Mouse (Mus musculus): ENCODE data around the gene Xpnpep2.

The Xpnpep2 gene

DNA sequence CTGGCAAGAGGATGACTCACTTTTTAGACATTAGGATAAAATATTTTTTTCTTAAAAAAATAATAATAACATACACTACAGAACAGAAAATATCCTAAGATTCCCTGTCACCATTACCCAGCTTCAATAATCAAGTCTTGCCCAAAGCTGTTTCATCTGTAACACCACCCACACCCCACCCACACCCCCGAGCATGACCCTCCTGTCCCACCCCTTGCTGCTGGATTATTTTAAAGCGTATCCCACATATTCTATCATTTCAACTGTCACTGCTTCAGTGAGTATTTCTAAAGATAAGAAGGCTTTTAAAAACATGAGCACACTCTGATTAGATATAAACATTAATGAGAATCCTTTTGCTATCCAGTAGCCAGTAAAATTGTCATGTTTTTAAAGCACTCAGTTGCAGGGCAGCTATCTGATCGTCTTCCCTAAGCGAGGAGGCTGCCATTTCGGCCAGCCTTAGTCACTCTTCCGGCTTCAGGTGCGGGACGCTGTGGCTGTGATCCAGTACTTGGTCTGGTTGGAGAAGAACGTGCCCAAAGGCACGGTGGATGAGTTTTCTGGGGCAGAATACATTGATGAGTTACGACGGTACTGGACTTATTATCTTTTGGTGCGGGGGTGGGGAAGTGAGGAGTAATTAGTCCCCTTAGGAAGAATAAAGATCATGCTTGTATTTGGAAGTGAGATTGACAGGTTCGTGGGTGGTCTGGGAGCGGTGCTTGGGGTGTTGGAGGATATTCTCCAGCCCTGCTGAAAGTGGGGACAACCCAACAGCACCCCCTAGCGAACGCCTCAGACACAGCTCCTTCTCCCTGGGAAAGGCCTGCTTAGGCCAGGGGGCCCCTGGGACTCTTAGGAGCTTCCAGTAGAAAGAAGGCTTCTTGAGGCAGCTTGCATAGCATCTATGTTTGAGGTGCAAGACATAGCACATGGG, 15.9 kb downstream of the Xpnpep2 start:
- intact Hi-C loops (cut with DNase I) = loop anchor here (5.0 kb wide), 1 partner anchor 107 kb away; no protein-coding TSS in a partner anchor

DNA sequence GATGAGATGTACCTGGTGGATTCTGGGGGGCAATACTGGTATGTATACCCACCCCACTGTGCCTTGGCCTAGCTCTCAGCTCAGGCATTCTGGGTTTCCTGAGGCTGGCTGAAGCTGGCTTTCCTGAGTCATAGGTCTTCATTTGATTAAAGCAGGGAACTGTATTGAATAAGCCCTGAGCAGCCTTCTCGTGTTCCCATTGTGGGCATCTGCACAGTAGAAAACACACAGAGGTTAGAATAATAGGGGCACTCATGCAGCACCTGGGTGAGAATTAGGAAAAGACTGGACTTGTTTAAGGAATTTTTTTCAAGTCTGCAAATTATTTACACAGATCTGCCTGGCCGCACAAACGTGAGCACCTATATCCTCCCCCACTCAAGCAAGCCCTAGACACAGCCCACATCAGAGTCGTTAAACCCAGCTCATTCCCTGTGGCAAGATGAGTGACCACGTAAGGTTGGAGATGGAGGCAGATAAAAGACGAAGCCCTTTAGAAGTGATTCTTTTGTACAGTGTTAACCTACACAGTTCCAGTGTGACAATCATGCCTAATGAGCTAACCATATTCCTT, 18.5 kb downstream of the Xpnpep2 start:
- intact Hi-C loops (cut with DNase I) = no loop called here

DNA sequence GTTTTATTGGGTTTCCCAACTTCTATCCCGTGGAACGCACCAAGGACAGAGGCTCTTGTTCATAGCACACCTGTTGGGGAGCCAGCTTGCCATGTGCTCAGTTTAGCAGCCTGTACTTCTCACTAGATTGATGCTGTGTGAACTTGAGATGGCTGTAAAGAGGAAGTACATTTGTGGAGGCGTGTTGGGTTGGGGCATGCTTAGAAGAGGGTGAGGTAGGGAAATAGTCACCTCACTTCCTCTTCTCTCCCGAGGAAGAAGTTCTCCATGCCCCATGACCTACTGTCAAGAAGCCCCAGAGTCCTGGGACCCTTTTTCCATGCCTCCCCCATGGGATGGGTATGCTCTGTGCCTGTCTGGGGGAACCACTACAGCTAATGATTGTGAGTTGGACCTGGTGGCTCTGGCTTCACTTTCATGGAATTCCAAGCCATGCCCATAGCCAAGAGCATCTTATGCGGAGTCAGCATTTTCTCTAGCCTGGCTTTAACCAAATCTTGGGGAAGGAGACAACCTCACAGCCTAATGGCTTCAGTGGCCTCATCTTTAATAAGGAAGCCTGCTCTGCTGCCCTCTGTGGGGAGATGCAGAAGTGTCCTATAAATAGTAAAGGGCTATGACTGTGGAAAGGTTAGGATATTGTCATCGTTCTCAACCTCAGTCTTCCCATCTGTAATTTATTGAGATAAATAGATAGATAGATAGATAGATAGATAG, 19.1 kb downstream of the Xpnpep2 start:
- intact Hi-C loops (cut with DNase I) = no loop called here

DNA sequence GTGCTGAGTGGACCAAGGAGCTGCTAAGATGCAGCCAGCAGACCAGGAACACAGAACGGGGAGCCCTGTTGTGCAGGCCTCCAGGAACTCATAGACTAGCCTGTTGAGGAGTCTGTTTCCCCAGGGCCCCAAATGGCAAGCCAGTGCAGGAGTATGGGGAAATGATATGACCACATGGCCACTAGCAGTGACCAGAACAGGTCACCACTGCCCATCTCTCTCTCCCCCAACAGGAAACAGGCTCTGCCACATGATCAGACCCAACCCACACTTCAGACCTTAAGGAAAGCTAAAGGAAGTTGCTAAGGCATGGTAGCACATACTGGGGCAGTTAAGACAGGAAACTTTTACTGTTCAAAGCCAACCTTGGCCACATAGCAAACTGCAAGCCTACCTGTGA, 20.6 kb downstream of the Xpnpep2 start:
- intact Hi-C loops (cut with DNase I) = no loop called here

DNA sequence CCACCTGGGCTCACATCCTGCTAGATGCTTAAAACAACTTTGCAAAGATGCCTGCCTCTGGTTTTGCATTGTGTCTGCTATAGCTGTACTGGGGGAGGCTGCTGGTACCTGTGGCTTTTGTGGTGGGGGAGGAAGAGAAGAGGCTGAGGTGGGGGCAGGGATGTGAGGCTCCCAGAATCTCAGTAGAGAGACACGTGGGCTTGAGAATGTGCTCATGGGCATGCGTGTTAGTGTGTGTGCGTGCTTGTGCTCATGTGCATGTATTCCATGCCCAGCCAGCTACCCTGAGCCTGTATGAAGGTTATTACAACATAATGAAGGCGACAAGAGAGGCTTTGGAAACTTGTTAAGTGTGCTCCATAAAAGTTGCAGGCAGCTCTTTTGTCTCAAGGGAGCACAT, 28.4 kb downstream of the Xpnpep2 start:
- intact Hi-C loops (cut with DNase I) = no loop called here

DNA sequence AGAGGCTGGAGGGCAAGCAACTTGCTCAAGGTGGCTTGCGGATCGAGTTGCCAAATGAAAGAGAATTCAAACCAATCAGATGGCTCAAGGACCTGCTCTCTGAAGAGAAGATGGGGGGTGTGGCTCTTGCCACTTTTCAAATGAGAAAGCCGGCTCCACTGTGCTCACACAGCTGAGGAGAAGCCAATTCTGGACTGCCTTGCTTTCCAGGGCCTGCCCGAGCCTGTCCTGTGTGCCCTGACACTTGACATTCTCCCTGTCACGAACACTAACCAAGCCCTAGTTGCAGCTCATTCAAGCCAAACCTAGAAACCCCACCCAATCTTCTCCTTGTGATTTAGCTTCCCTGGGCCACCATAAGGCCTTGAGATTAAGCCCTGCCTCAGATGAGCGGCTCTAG, 29.5 kb downstream of the Xpnpep2 start:
- intact Hi-C loops (cut with DNase I) = no loop called here

DNA sequence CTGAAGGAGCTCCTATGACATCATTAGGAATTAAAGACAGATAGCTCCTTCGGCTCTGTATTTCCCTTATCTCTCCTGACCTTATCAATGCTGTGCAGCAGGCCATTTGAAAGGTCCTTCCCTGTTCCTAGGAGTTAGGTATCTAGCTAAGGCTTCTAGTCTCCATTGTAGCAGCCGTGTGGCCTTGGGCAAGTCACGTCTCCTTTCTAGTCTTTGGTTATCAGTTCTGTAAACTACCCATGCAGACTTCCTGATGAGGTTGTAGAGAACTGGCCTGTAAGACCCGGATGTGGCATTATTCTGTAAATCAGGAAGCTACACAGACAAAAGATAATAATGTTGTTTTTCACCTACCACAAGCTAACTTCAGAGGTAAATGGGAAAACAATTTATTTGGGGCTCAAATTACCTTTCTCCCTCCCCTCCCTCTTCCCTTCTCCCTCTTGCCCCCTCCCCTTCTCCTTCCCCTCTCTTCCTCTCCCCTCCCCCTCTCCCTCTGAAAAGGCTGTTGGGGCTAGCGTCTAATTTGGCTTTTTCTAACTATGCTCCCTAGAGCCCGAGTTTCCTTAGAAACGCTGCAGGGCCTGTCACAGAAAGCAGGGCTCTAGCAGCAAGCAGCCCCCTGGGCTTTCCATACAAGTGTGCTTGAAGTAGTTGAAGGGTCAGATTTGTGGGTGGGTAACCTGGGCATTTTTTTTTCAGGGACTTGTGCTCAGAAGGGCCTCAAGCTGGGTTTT, 30.2 kb downstream of the Xpnpep2 start:
- intact Hi-C loops (cut with DNase I) = no loop called here

DNA sequence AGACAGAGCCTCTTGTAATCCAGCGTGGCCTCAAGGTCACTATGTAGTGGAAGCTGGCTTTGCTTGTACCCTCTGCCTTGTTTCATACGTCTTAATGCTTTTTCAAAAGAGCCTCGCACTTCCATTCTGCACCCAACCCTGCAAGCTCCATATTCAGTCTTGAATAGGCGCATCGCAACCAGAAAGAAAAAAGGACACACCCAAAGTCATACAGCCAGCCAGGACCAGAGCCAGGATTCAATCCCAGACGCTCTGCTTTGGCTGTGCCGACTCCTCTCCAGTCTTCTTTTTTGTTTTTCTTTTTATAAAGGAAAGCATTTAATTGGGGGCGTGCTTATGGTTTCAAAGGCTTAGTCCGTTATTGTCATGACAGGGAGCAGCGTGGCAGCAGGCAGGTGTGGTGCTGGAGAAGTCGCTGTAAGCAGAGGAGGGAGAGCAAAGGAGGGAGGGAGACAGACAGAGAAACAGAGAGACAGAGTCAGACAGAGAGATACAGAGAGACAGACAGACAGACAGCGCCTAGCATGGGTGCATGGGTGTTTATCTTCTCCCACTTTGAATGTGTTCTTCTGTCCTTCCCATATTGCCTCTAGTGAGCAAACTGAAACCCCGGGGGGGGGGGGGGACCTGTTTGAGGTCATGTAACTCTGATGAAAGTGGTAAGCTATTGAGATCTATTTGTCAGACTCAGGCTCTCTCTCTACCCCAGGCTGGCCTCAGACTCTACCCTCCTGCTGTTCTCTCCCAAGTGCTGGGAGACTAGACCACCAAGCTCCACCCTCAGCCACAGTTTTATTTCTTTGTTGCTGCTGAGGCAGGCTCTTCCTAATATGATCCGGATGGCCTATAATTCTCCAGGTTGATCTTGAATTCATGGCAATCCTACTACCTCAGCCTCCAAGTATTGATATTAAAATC, 31.1 kb downstream of the Xpnpep2 start:
- intact Hi-C loops (cut with DNase I) = no loop called here

DNA sequence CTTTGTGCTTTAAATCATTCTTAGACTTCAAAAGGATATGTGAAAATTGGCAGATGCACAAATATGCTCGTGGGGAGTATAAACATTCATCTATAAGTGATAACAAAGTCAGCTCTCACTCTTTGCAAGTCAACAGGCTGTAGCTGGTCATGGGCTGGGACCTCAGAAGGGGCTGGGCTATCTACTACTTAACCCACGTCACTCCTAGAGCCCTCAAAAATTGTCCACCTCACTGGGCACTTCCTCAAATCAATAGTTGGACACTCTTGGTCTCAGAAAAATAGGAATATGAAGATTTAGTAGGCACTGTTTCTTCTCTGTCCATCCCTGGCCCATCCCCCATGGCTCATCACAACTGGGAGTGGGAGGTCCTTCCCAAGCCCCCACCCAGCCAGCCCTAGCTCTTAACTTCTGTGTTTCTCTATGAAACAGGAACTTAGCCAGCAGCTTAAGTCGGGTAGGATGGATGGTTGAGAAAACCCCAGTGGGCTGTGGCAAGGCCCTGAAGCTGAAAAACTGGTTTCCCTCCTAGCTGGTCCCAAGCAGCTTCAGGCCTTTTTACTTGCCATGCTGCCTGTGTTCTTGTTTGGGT, 31.9 kb downstream of the Xpnpep2 start:
- intact Hi-C loops (cut with DNase I) = no loop called here

DNA sequence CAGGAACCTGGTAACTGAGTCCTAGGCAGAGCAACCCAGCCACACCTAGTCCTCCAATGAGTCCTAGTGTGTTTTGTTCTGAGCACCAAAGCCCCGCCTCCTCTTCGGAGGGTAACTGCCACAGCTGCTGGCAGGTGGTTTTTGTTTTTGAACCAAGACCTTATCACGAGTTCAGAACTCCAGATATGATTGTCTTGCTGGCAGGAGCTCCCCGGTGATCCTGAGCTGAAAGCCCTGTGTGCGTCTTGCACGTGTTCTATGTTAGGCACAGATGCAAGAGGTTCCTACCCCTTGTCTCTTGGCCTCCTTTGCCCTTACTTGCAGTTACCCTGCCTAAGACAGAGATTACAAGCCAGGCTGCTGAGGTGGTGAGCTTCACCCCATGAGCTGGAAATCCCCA, 33.0 kb downstream of the Xpnpep2 start:
- intact Hi-C loops (cut with DNase I) = no loop called here

DNA sequence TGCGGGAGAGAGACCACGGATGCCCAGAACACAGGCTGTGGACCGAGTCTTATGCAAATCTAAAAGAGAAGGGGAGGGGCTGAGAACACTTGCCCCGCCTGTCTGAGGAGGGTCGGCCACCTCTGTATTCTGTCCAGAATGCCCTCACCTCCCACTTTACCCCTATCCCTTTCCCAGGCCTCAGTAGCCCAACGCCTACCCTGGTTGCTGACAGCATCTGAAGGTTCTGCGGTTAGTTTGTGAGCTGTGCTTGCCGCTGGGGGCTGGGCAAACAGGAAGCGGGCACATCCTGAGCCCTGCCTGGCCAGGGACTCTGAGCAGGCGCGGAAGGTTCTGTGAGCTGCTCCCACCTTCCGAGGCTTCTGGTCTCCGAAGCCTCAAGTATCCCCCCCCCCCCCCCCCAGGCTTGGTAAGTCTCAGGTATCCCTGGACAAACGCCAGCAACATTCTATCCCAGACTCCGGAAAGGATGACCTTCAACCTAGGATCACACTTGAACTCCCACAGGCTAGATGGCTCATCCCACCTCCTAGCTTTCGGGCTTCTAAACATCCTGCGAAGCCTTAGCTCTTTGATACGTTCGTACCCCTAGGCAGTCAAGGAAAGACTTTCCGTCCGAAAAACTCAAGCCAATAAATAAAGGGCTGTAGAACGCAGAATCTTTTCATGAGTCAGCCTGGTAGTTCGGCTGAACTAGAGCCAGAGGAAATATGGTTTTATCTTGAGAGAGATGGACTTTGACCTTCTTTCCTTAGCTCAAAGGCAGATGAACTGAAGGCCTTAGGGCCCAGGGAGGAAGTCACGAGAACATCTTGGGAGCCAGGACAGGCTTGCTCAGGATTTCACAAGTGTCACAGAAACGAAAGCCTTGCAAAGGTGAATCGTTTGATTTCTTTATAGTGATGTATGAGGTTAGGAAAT, 35.1 kb downstream of the Xpnpep2 start:
- intact Hi-C loops (cut with DNase I) = no loop called here

DNA sequence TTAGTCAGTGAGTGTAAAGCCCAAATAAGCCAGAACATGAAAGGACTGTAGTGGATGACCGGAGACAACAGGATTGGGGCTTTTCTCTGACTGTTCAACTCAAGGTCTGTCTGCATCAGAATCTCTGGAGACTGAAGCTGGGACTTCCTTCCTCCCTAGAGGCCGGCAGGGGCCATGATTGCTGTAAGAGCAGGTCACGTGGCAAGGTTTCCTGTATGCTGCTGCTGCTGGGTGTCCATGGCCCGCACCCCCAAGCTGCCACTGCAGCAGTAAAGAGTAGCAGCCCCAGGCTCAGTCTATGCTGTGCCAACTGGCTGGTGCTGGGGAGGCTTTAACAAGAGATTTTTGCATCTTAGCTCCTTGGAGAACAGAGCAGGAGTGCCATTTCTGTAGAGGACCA, 37.7 kb downstream of the Xpnpep2 start, which contains the start of gene Sash3:
Gene Sash3, plus strand, starts transcription at position 175 of the 400 bp plus-strand sequence.
- intact Hi-C loops (cut with DNase I) = no loop called here

DNA sequence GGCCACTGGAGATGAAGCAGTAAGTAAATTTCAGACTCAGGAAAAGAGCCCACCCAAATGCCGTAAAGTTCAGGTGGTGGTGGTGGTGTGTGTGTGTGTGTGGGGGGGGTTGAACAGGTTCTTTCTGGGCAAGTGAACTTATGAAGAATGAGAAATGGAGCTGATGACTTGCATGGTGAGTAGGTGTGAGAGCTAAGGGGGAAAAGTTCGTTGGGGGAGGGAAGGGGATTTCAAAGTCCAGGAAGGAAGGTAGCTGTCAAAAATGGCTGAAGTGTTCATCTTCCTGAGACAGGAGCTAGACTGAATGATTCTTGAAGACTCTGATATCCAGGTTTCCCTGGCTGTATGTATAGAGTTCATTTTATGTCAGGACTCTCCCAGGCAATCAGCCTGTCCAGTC, 38.7 kb downstream of the Xpnpep2 start:
- intact Hi-C loops (cut with DNase I) = no loop called here

DNA sequence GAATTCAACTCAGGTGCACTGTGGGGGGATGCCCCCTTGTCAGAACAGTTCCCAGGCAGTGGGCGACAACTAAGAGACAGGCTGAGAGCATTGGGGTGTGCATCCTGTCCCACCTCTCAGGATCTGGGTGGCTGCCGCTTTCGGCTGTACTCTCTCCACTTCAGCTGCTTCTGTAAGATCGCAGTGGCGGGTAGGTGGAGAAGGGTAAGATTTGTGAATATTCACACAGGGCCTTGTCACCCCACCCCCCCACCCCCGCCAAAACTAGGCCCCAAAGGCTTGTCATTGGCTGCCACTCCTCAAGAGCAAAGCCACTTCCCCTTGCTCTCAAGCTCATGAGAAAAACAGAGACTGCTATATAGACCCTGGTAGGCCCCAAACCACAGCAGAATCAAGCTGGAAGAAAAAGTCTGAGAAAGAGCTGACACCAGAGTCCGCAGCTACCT, 39.2 kb downstream of the Xpnpep2 start:
- intact Hi-C loops (cut with DNase I) = no loop called here

DNA sequence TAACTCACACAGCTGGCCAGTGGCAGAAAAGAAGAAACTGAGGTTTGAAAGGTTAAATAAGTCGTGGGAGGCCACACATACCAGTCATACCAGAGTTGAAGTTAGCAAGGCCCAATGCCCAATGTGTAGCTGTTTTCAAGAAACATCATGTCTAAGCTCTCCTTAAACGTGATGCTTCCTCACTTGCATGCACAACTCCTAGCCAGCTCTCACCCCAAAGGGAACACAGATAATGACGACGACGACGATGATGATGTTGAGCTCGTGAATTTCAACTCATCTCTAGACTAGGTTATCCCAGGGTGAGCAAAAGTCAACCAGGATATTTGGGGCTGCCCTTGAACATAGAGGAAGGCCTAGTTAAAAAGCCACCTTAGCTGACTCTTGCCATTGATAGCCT, 43.6 kb downstream of the Xpnpep2 start:
- intact Hi-C loops (cut with DNase I) = no loop called here

DNA sequence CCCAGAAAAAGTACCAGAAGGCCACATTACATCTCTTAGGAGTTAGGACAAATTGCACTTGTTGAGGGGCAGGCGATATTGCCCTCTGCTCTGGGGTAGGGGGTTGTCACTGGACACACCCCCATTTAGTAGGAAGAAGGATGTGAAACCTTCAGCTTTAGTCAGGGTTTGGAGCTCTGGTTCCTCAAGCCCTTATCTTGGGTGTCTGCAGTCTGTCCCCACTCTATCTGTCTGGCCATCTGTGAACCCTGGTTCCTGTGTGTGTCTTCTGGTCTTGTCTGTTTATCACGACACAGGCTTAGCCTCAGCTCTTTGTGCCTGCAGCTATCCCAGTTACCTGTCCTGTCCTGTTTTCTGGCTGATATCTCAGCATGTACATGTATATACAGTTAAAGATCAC, 44.9 kb downstream of the Xpnpep2 start:
- intact Hi-C loops (cut with DNase I) = no loop called here

DNA sequence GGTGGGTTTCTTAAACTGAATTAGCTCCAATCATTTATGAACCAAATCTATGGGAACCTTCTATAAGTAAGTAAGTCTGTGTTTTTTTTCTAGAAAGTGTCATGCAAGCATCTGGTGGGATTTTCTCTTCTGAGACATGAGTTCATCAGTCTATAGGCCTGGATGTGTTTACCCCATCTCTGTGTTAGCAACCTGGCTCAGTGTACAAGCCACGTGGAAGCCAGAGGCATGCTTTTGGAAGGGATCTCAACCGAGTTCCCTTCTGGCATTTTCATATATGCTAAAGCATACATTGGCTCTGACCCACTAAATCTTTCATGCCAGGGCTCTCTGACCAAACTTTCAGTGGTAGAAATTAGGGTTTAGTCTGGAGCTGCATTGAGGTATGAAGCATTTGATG, 45.4 kb downstream of the Xpnpep2 start:
- intact Hi-C loops (cut with DNase I) = no loop called here

DNA sequence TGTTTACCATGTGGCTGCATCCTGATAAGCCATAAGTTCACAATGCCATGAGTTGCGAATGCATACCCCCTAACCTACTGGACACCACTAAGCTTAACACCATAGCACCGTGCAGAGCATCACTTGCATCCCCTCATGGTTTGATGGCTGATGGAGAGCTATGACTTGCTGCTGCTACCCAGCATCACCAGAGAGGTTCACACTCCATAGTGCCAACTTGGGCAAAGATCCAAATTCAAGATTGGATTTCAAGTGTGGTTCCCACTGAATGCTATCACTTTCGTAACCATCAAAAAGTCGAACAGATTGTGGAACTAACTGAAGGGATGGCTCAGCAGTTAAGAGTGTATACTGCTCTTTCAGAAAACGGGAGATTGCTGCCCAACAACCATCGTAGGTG, 47.0 kb downstream of the Xpnpep2 start:
- intact Hi-C loops (cut with DNase I) = no loop called here

DNA sequence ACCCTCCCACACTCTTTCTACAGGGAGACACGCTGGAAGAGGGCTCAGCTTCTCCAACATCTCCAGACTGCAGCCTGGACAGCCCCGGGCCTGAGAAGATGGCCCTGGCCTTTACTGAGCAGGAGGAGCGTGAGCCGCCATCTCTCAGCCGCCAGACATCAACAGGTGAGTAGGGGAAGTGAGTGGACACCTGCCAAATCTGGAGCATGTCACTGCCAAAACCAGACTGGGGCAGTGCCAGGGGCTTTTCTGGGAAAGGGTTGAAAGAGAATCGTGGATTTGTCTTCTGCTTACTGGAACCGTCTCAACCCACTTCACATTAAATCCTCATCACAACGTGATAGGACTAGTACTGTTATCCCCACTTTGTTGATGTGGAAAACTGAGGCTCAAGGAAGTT, 48.9 kb downstream of the Xpnpep2 start:
- intact Hi-C loops (cut with DNase I) = no loop called here

Measured in adrenal gland (tissue).